ENCODE assay signal across 28 mouse cellular contexts in the genomic region with DNA sequence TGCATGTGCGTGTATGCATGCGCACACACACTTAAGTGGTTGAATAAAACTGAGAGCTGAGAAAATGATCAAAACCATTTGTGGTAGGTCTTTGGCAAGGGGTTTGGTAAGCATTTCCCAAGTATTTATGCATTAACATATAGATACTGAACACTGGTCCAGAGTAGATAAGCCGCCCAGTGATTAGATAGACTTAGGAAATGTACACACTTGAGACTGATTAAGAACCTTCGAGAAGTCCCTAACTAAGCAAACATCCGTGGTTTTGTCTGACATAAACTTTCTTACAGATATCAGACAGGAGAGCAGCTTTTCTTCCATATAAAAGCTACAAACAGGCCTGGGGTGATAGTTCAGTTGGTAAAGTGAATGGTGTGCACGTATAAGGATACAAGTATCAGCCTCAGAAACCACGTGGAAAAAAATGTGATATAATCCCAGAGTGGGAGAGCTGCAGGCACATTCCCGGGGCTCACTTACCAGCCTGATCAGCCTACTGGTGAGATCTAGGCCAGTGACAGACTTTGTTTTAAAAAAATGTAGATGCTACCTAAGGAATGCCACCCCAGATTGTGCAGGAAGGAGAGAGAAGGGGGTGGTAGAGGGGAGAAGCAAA.
DNase-seq lines count a peak whose midpoint lies in the region; ATAC-seq and TF ChIP-seq lines count a peak whose summit lies in the region.
"Had no signal": no experiment of that assay in that cellular context is flagged by ENCODE, and none has a peak within 500 bp of the region (broad histone marks: within the 10 kb centered on the region; RNA-seq: fewer than 3 reads in every experiment).

No protein-coding gene starts in this region.

- peak; percentile 17 for DNase-seq in lung, embryonic 14.5 days
- no peak for DNase-seq in lung, postnatal 0 days (ENCODE audit: low spot score)
- DNase-seq in 3T3-L1 (ENCODE audit: low read depth, low spot score): peak; percentile 46
- no peak for DNase-seq in cerebellum, postnatal 4 days (ENCODE audit: low spot score in 2 of 2)
- DNase-seq in layer of hippocampus, postnatal 10 days (ENCODE audit: low spot score in 2 of 2): no peak
- DNase-seq: adrenal gland, adult 8-10 months; adrenal gland, postnatal 25 days; B cell, adult 2 months; cerebellum, adult 11-12 months; cerebellum, adult 8-10 months; cerebellum, postnatal 10 days; cerebellum, postnatal 36 days; gastrocnemius, postnatal 10 days; heart, adult 11 months; heart, postnatal 10 days; heart, postnatal 36 days had no signal

- 34% methylated on average over 8 of the region's 8 CpGs for WGBS in heart, embryonic 12.5 days
- 42% methylated on average over 8 of the region's 8 CpGs for WGBS in heart, embryonic 11.5 days (ENCODE audit: insufficient replicate concordance)
- WGBS in lung, embryonic 14.5 days: 38% methylated on average over 8 of the region's 8 CpGs
- 39% methylated on average over 8 of the region's 8 CpGs for WGBS in lung, postnatal 0 days

- no peak overlapping the region for H3K4me3 ChIP-seq in heart, embryonic 12.5 days
- H3K4me3 ChIP-seq in heart, embryonic 11.5 days (ENCODE audit: low read depth, low read length): no peak overlapping the region
- H3K4me3 ChIP-seq in lung, embryonic 14.5 days (ENCODE audit: low read depth, low read length): no peak overlapping the region
- H3K4me3 ChIP-seq in lung, postnatal 0 days (ENCODE audit: low read depth, low read length): no peak overlapping the region
- H3K4me3 ChIP-seq in embryonic fibroblast, embryonic 13.5 days (ENCODE audit: insufficient read depth, low read length): no peak overlapping the region
- H3K4me3 ChIP-seq: forebrain, embryonic 15.5 days; heart, embryonic 15.5 days; hindbrain, embryonic 10.5 days; hindbrain, embryonic 13.5 days had no signal

- no peak overlapping the region for H3K9ac ChIP-seq in heart, embryonic 12.5 days
- no peak overlapping the region for H3K9ac ChIP-seq in heart, embryonic 11.5 days (ENCODE audit: low read depth, low read length)
- H3K9ac ChIP-seq in lung, embryonic 14.5 days: no peak overlapping the region
- no peak overlapping the region for H3K9ac ChIP-seq in lung, postnatal 0 days (replicated peaks; ENCODE audit: low read depth)
- H3K9ac ChIP-seq: forebrain, embryonic 15.5 days; heart, embryonic 15.5 days; hindbrain, embryonic 13.5 days had no signal

- no peaks in the 10 kb centered on the region for H3K36me3 ChIP-seq in heart, embryonic 12.5 days
- H3K36me3 ChIP-seq in heart, embryonic 11.5 days (ENCODE audit: control insufficient read depth, insufficient read depth, low read length): no peaks in the 10 kb centered on the region
- H3K36me3 ChIP-seq in lung, embryonic 14.5 days (ENCODE audit: insufficient read depth): no peaks in the 10 kb centered on the region
- no peaks in the 10 kb centered on the region for H3K36me3 ChIP-seq in lung, postnatal 0 days (ENCODE audit: insufficient read depth, low read length)
- H3K36me3 ChIP-seq: forebrain, embryonic 15.5 days; G1E; heart, embryonic 15.5 days; hindbrain, embryonic 10.5 days; hindbrain, embryonic 13.5 days had no signal

- TF ChIP-seq EP300 in lung, postnatal 0 days (IDR thresholded peaks at IDR 0.05): no peak

- H3K27me3 ChIP-seq in heart, embryonic 12.5 days (replicated peaks): no peaks in the 10 kb centered on the region
- no peaks in the 10 kb centered on the region for H3K27me3 ChIP-seq in heart, embryonic 11.5 days (ENCODE audit: control insufficient read depth, insufficient read depth, low read length)
- no peaks in the 10 kb centered on the region for H3K27me3 ChIP-seq in lung, embryonic 14.5 days (ENCODE audit: insufficient read depth, low read length)
- no peaks in the 10 kb centered on the region for H3K27me3 ChIP-seq in lung, postnatal 0 days (replicated peaks; ENCODE audit: insufficient read depth, low read length)
- H3K27me3 ChIP-seq: CH12.LX; heart, embryonic 15.5 days; hindbrain, embryonic 13.5 days had no signal

- H3K9me3 ChIP-seq in heart, embryonic 12.5 days (replicated peaks): no peaks in the 10 kb centered on the region
- no peaks in the 10 kb centered on the region for H3K9me3 ChIP-seq in heart, embryonic 11.5 days (replicated peaks; ENCODE audit: control insufficient read depth, low read length)
- no peaks in the 10 kb centered on the region for H3K9me3 ChIP-seq in lung, embryonic 14.5 days (ENCODE audit: low read depth, low read length)
- no peaks in the 10 kb centered on the region for H3K9me3 ChIP-seq in lung, postnatal 0 days (ENCODE audit: low read length)
- H3K9me3 ChIP-seq: forebrain, embryonic 15.5 days; G1E; heart, embryonic 15.5 days; hindbrain, embryonic 10.5 days; hindbrain, embryonic 13.5 days had no signal

- peaks cover 6% of the 10 kb centered on the region for H3K4me1 ChIP-seq in heart, embryonic 12.5 days (replicated peaks)
- no peaks in the 10 kb centered on the region for H3K4me1 ChIP-seq in heart, embryonic 11.5 days (ENCODE audit: control insufficient read depth, insufficient read depth, low read length)
- no peaks in the 10 kb centered on the region for H3K4me1 ChIP-seq in lung, embryonic 14.5 days (ENCODE audit: insufficient read depth)
- no peaks in the 10 kb centered on the region for H3K4me1 ChIP-seq in lung, postnatal 0 days (ENCODE audit: insufficient read depth, low read depth, low read length)
- H3K4me1 ChIP-seq in embryonic fibroblast, embryonic 13.5 days (ENCODE audit: control insufficient read depth, insufficient read depth, low read length): peaks cover 4% of the 10 kb centered on the region; the same call in 1 of the 2 replicates
- H3K4me1 ChIP-seq: forebrain, embryonic 15.5 days; heart, embryonic 15.5 days; hindbrain, embryonic 10.5 days; hindbrain, embryonic 13.5 days had no signal

- no peak for TF ChIP-seq CTCF in lung, embryonic 14.5 days (IDR thresholded peaks at IDR 0.05; ENCODE audit: low read depth)
- TF ChIP-seq CTCF in lung, postnatal 0 days (IDR thresholded peaks at IDR 0.05): no peak
- no peak for TF ChIP-seq CTCF in embryonic fibroblast, embryonic 13.5 days (IDR thresholded peaks at IDR 0.05; ENCODE audit: borderline replicate concordance, insufficient read depth, low read length)

- peak overlapping the region; percentile 51; the same call in 1 of the 2 replicates for H3K27ac ChIP-seq in heart, embryonic 12.5 days (ENCODE audit: poor library complexity, severe bottlenecking)
- no peak overlapping the region for H3K27ac ChIP-seq in heart, embryonic 11.5 days (ENCODE audit: low read depth, low read length)
- no peak overlapping the region for H3K27ac ChIP-seq in lung, embryonic 14.5 days (ENCODE audit: low read depth)
- no peak overlapping the region for H3K27ac ChIP-seq in lung, postnatal 0 days (ENCODE audit: low read length)
- peak overlapping the region; percentile 59 for H3K27ac ChIP-seq in embryonic fibroblast, embryonic 13.5 days (ENCODE audit: insufficient read depth, low read length)
- H3K27ac ChIP-seq: forebrain, embryonic 15.5 days; heart, embryonic 15.5 days; hindbrain, embryonic 10.5 days; hindbrain, embryonic 13.5 days had no signal

- no peak for TF ChIP-seq POLR2A in embryonic fibroblast, embryonic 13.5 days (IDR thresholded peaks at IDR 0.05; ENCODE audit: low read depth, low read length)

- no peak for ATAC-seq in heart, embryonic 12.5 days (ENCODE audit: insufficient number of reproducible peaks, low FRiP score)
- ATAC-seq in heart, embryonic 11.5 days (replicated peaks; ENCODE audit: insufficient number of reproducible peaks, low FRiP score, low TSS enrichment): no peak; the same call in 1 of the 2 replicates
- peak; percentile 54; the same call in 1 of the 2 replicates for ATAC-seq in lung, embryonic 14.5 days (ENCODE audit: insufficient read depth)
- no peak for ATAC-seq in lung, postnatal 0 days
- ATAC-seq: activated CD4-positive, CD25-positive, alpha-beta regulatory T cell, adult 4 months; forebrain, embryonic 15.5 days; hindbrain, embryonic 16.5 days; intestine, embryonic 16.5 days had no signal

- no peak overlapping the region for H3K4me2 ChIP-seq in heart, embryonic 12.5 days
- H3K4me2 ChIP-seq in heart, embryonic 11.5 days: no peak overlapping the region
- H3K4me2 ChIP-seq in lung, embryonic 14.5 days: no peak overlapping the region
- no peak overlapping the region for H3K4me2 ChIP-seq in lung, postnatal 0 days (replicated peaks; ENCODE audit: low read depth, low read length)
- H3K4me2 ChIP-seq: forebrain, embryonic 15.5 days; heart, embryonic 15.5 days; hindbrain, embryonic 13.5 days had no signal

Comparison
In these comparisons a context has a peak if more than half of its experiments do, and no peak if none do; other contexts are left out.
1. H3K27ac ChIP-seq: peak in heart, embryonic 12.5 days (single experiment) and embryonic fibroblast, embryonic 13.5 days (single experiment); none in heart, embryonic 11.5 days (single experiment), lung, embryonic 14.5 days (single experiment) and lung, postnatal 0 days (single experiment).
2. DNase-seq: peak in lung, embryonic 14.5 days (single experiment) and 3T3-L1 (single experiment); none in lung, postnatal 0 days (single experiment), cerebellum, postnatal 4 days (0 of 2) and layer of hippocampus, postnatal 10 days (0 of 2).